Mouse (Mus musculus) MEL (cell line): Measurements from ENCODE around the gene Ksr1. TPM values are rescaled to one million over a fixed set of nuclear protein-coding genes. Genes with fewer than 3 reads are reported as not detected.
A peak's percentile ranks its signal among the peaks of the same experiment; 100 is the strongest.
"Not testable (repeated sequence)": the region's sequence is repeated elsewhere in the genome, so short reads cannot be mapped to it uniquely, and the experiment has no call there.

Experiments used
- DNase-seq: peaks from one replicate; pipeline ENCODE4 v3.0.0; 2011; ENCODE audit warnings: low read depth, low spot score
- H3K27ac ChIP-seq: 2 replicates; pipeline ENCODE4 v1.5.1; 2012; ENCODE audit warnings: low read depth, mild to moderate bottlenecking, control low read depth, low read length, moderate library complexity; ENCODE audit not compliant: control insufficient read depth
- H3K27me3 ChIP-seq, 2 experiments: fragments of 150-350 bp in 1 of 2; sonication (generic) in 1 of 2; 2 replicates each; pipeline ENCODE4 v1.6.1; 2012; ENCODE audit warnings: low read length in 2 of 2, mild to moderate bottlenecking in 2 of 2, improper control_type of control experiment in 1 of 2, moderate library complexity in 1 of 2; ENCODE audit not compliant: insufficient read depth in 2 of 2, control insufficient read depth in 1 of 2
- H3K36me3 ChIP-seq, 2 experiments: 2 replicates each; pipeline ENCODE4 v1.6.1; 2012 to 2014; ENCODE audit warnings: low read length in 2 of 2, improper control_type of control experiment in 1 of 2, inconsistent platforms in 1 of 2, mild to moderate bottlenecking in 1 of 2; ENCODE audit not compliant: insufficient read depth in 2 of 2, control insufficient read depth in 1 of 2
- H3K4me1 ChIP-seq, 2 experiments: fragments of 150-350 bp in 1 of 2; sonication (generic) in 1 of 2; 2 replicates each; pipeline ENCODE4 v1.6.1; 2012; ENCODE audit warnings: low read length in 2 of 2, improper control_type of control experiment in 1 of 2, mild to moderate bottlenecking in 1 of 2; ENCODE audit not compliant: insufficient read depth in 2 of 2, control insufficient read depth in 1 of 2
- H3K4me3 ChIP-seq, 2 experiments: fragments of 150-350 bp in 1 of 2; sonication (generic) in 1 of 2; 2 replicates each; pipeline ENCODE4 v1.5.1; 2012; ENCODE audit warnings: low read depth in 2 of 2, low read length in 2 of 2, mild to moderate bottlenecking in 2 of 2, moderate library complexity in 2 of 2, control low read depth in 1 of 2, improper control_type of control experiment in 1 of 2; ENCODE audit not compliant: control insufficient read depth in 1 of 2, insufficient read depth in 1 of 2
- H3K79me2 ChIP-seq: 2 replicates; pipeline ENCODE4 v1.6.1; 2012; ENCODE audit warnings: mild to moderate bottlenecking, low read length, moderate library complexity; ENCODE audit not compliant: control insufficient read depth, poor library complexity, insufficient read depth
- H3K9ac ChIP-seq: 2 replicates; pipeline ENCODE4 v1.6.1; 2012; ENCODE audit warnings: low read depth, mild to moderate bottlenecking, control low read depth, low read length, moderate library complexity; ENCODE audit not compliant: control insufficient read depth, poor library complexity, severe bottlenecking
- H3K9me3 ChIP-seq: fragments of 150-350 bp; sonication (generic); replicated peaks from 2 replicates; pipeline ENCODE4 v1.6.1; 2012; ENCODE audit warnings: mild to moderate bottlenecking, low read length, improper control_type of control experiment, moderate library complexity; ENCODE audit not compliant: insufficient read depth
- CHD2 ChIP-seq: IDR thresholded peaks from 2 replicates; pipeline ENCODE4 v1.6.1; 2011; ENCODE audit warnings: low read length, improper control_type of control experiment
- EP300 ChIP-seq, 2 experiments: IDR thresholded peaks; 2 replicates each; pipeline ENCODE4 v1.6.1; 2011; ENCODE audit warnings: improper control_type of control experiment in 2 of 2, low read length in 2 of 2, low read depth in 1 of 2, mild to moderate bottlenecking in 1 of 2
- ETS1 ChIP-seq: IDR thresholded peaks from 2 replicates; pipeline ENCODE4 v1.6.1; 2012; ENCODE audit warnings: low read depth, mild to moderate bottlenecking, inconsistent platforms, low read length, improper control_type of control experiment, moderate library complexity
- GATA1 ChIP-seq: IDR thresholded peaks from 2 replicates; pipeline ENCODE4 v1.6.1; 2011; ENCODE audit warnings: low read depth, low read length, improper control_type of control experiment
- MAFK ChIP-seq: IDR thresholded peaks from 2 replicates; pipeline ENCODE4 v1.6.1; 2011; ENCODE audit warnings: low read depth, mild to moderate bottlenecking, low read length, improper control_type of control experiment, borderline replicate concordance
- MXI1 ChIP-seq: IDR thresholded peaks from 2 replicates; pipeline ENCODE4 v1.6.1; 2011; ENCODE audit warnings: mild to moderate bottlenecking, low read depth, low read length, improper control_type of control experiment
- MYB ChIP-seq: IDR thresholded peaks from 2 replicates; pipeline ENCODE4 v1.6.1; 2011; ENCODE audit warnings: mild to moderate bottlenecking, low read depth, low read length, improper control_type of control experiment
- RCOR1 ChIP-seq: IDR thresholded peaks from 2 replicates; pipeline ENCODE4 v1.6.1; 2012; ENCODE audit warnings: low read depth, mild to moderate bottlenecking, inconsistent platforms, low read length, improper control_type of control experiment
- SIN3A ChIP-seq: IDR thresholded peaks from 2 replicates; pipeline ENCODE4 v1.6.1; 2012; ENCODE audit warnings: low read length, improper control_type of control experiment, inconsistent platforms
- TBP ChIP-seq: IDR thresholded peaks from 2 replicates; pipeline ENCODE4 v1.8.0; 2011; ENCODE audit warnings: low read depth, low read length, improper control_type of control experiment
- TCF12 ChIP-seq: IDR thresholded peaks from 2 replicates; pipeline ENCODE4 v1.6.1; 2014; ENCODE audit warnings: low read depth, mild to moderate bottlenecking, inconsistent platforms, low read length, improper control_type of control experiment, moderate library complexity
- USF2 ChIP-seq, 2 experiments: IDR thresholded peaks; 2 replicates each; pipeline ENCODE4 v1.6.1; 2011 to 2012; ENCODE audit warnings: improper control_type of control experiment in 2 of 2, low read length in 2 of 2, borderline replicate concordance in 1 of 2, inconsistent platforms in 1 of 2, low read depth in 1 of 2, mild to moderate bottlenecking in 1 of 2; ENCODE audit not compliant: insufficient read depth in 1 of 2
- ZNF384 ChIP-seq: IDR thresholded peaks from 2 replicates; pipeline ENCODE4 v1.6.1; 2012; ENCODE audit warnings: low read depth, mild to moderate bottlenecking, inconsistent platforms, low read length, improper control_type of control experiment
- polyA plus RNA-seq, 2 experiments: library from polyadenylated mRNA; stranded (reverse) in 1 of 2; unstranded in 1 of 2; fragments of >175 nt in 1 of 2; fragments of >200 nt in 1 of 2; gene quantifications; 2 replicates each; pipeline versions ENCODE4 v1.2.1 to v1.2.4; 2012; ENCODE audit warnings: low replicate concordance in 2 of 2, low read depth in 1 of 2; ENCODE audit not compliant: insufficient read length in 2 of 2, insufficient read depth in 1 of 2, missing spikeins in 1 of 2
- total RNA-seq: library from RNA; depleted of rRNA; stranded (reverse); fragments of 300-350 nt; gene quantifications from 2 replicates; pipeline ENCODE4 v1.2.3, GENCODE M21; 2012

Gene Ksr1
- total and polyA plus RNA-seq, 3 experiments = 9.7 to 18.4 TPM; not detected in 1

- not testable (repeated sequence) for H3K9me3 ChIP-seq, H3K27me3 ChIP-seq, H3K79me2 ChIP-seq
- Histone ChIP-seq H3K4me3 (peak overlapping the region; percentile 35 to 54), H3K36me3 (peaks cover 0 to 15% of the 10 kb centered on the region in 2 experiments; a peak in 2 of 4 replicates), H3K27ac (peak overlapping the region; percentile 83), H3K4me1 (peaks cover 5 to 26% of the 10 kb centered on the region in 2 experiments; a peak in 3 of 4 replicates), H3K9ac (peak overlapping the region; percentile 58)
- DNase-seq = peak; percentile 77
- TF ChIP-seq ZNF384 = peak; percentile 59
- TF ChIP-seq ETS1 = peak; percentile 86
- peak; percentile 84 for TF ChIP-seq SIN3A
- peak; percentile 70 to 77 for TF ChIP-seq EP300 (IDR thresholded peaks at IDR 0.05; ENCODE audit: low read depth in 1 of 2, low read length in 2 of 2)
- peak; percentile 71 for TF ChIP-seq GATA1
- TF ChIP-seq TCF12 = peak; percentile 77
- 0 out of 2 replicates have a peak, but pooled peaks have one; percentile 13 for TF ChIP-seq TBP
- TF ChIP-seq RCOR1 = peak; percentile 77; the same call in 1 of the 2 replicates
- peak; percentile 45; the same call in 1 of the 2 replicates for TF ChIP-seq MYB
- TF ChIP-seq MXI1 = peak; percentile 32; the same call in 1 of the 2 replicates
Observed at GRCm38 (mm10) chr11:78990875-78991543, 155.2 kb downstream of the Ksr1 start.

- Histone ChIP-seq H3K4me1 (peaks cover 8 to 32% of the 10 kb centered on the region in 2 experiments), H3K9me3 (no peaks in the 10 kb centered on the region), H3K27me3 (no peaks in the 10 kb centered on the region), H3K79me2 (no peaks in the 10 kb centered on the region), H3K36me3 (peaks cover 0 to 19% of the 10 kb centered on the region in 2 experiments; a peak in 2 of 4 replicates), H3K9ac (no peak overlapping the region), H3K27ac (no peak overlapping the region), H3K4me3 (no peak overlapping the region)
- no peak for DNase-seq
- TF ChIP-seq USF2 (IDR thresholded peaks at IDR 0.05; ENCODE audit: borderline replicate concordance in 1 of 2, insufficient read depth in 1 of 2, low read depth in 1 of 2, low read length in 2 of 2) (no peak), SIN3A (no peak), GATA1 (no peak), CHD2 (no peak), MXI1 (no peak), MAFK (no peak)
Observed at GRCm38 (mm10) chr11:78990096-78990495, 156.1 kb downstream of the Ksr1 start.

- H3K9ac ChIP-seq, DNase-seq, H3K79me2 ChIP-seq, H3K27me3 ChIP-seq, H3K27ac ChIP-seq, H3K9me3 ChIP-seq, H3K4me3 ChIP-seq: not testable (repeated sequence)
- H3K36me3 ChIP-seq = peaks cover 0 to 20% of the 10 kb centered on the region in 2 experiments; a peak in 2 of 4 replicates
- H3K4me1 ChIP-seq = peaks cover 10 to 35% of the 10 kb centered on the region in 2 experiments
Observed at GRCm38 (mm10) chr11:78989206-78989605, 157.0 kb downstream of the Ksr1 start.
